ENCODE assay signal across 8 mouse cellular contexts in genomic region chr11:98788550-98789218, GRCm38 (mm10). TPM values are rescaled to one million over a fixed set of nuclear protein-coding genes. Genes with fewer than 3 reads are reported as not detected.
DNase-seq lines count a peak whose midpoint lies in the region; ATAC-seq and TF ChIP-seq lines count a peak whose summit lies in the region.

No protein-coding gene starts in this region.

- WGBS in forebrain, embryonic 15.5 days, result 10% methylated on average over 18 of the region's 18 CpGs

- no peaks in the 10 kb centered on the region for H3K27me3 ChIP-seq in forebrain, embryonic 15.5 days

- peak; percentile 94 for DNase-seq in Muller cell, postnatal 12 days (ENCODE audit: inconsistent ontology term)
- peak; percentile 85 to 95 for DNase-seq in cerebellum, adult 18-20 months
- peak; percentile 87 to 88 for DNase-seq in heart, postnatal 36 days
- peak; percentile 83 to 91 for DNase-seq in layer of hippocampus, adult 2 months (ENCODE audit: low spot score in 2 of 2)
- peak; percentile 97 for DNase-seq in lung, postnatal 10 days
- peak; percentile 84 for DNase-seq in ovary, postnatal 36 days (ENCODE audit: low spot score)
- peak; percentile 92 for DNase-seq in thymus, postnatal 14 days

- no peaks in the 10 kb centered on the region for H3K9me3 ChIP-seq in forebrain, embryonic 15.5 days

- peak; percentile 79 for TF ChIP-seq CTCF in layer of hippocampus, adult 2 months (conservative IDR thresholded peaks at IDR 0.05)

- ATAC-seq in forebrain, embryonic 15.5 days (replicated peaks), result peak; percentile 87

- H3K9ac ChIP-seq in forebrain, embryonic 15.5 days (replicated peaks), result peak overlapping the region; percentile 14; the same call in 1 of the 2 replicates

- peak overlapping the region; percentile 94 for H3K4me2 ChIP-seq in forebrain, embryonic 15.5 days (replicated peaks)

- intact Hi-C loops in heart, postnatal 36 days (cut with DNase I), result loop anchor here (2.0 kb wide), 1 partner anchor 40 kb away; no protein-coding TSS in a partner anchor

- peak overlapping the region; percentile 52 for H3K27ac ChIP-seq in forebrain, embryonic 15.5 days (replicated peaks)
- peak overlapping the region; percentile 85 for H3K27ac ChIP-seq in layer of hippocampus, adult 2 months

- no peaks in the 10 kb centered on the region for H3K36me3 ChIP-seq in forebrain, embryonic 15.5 days

- peak overlapping the region; percentile 49 for H3K4me3 ChIP-seq in forebrain, embryonic 15.5 days
- peak overlapping the region; percentile 57 for H3K4me3 ChIP-seq in layer of hippocampus, adult 2 months

- H3K4me1 ChIP-seq in forebrain, embryonic 15.5 days, result peaks cover 57% of the 10 kb centered on the region

RNA-seq across cellular contexts. Expression of gene Msl1, which starts 6.6 kb away (rescaled TPM):
- 30.2 and 31.7 TPM in 2 replicates for polyA plus RNA-seq in forebrain, embryonic 15.5 days (2015; fragmentation: Nextera tagmentation; extraction: Ambion mirVana)
- total RNA-seq in heart, postnatal 36 days (2021), result 10 to 100 TPM; 74.4 to 75.3 TPM
- total RNA-seq in layer of hippocampus, adult 2 months (2021), result 100 to 1,000 TPM; 168 to 178 TPM

RNA-seq across cellular contexts. Expression of gene Nr1d1, which starts 13.6 kb away (rescaled TPM):
- polyA plus RNA-seq in forebrain, embryonic 15.5 days (2015; fragmentation: Nextera tagmentation; extraction: Ambion mirVana), result 3.6 TPM in 2 replicates
- total RNA-seq in heart, postnatal 36 days (2021), result 100 to 1,000 TPM; 104 to 107 TPM
- total RNA-seq in layer of hippocampus, adult 2 months (2021), result 10 to 100 TPM; 93.2 to 94.0 TPM

RNA-seq across cellular contexts. Expression of gene Casc3, which starts 16.0 kb away (rescaled TPM):
- 53.5 and 53.9 TPM in 2 replicates for polyA plus RNA-seq in forebrain, embryonic 15.5 days (2015; fragmentation: Nextera tagmentation; extraction: Ambion mirVana)
- total RNA-seq in heart, postnatal 36 days (2021), result 10 to 100 TPM; 26.1 to 26.2 TPM
- total RNA-seq in layer of hippocampus, adult 2 months (2021), result 10 to 100 TPM; 61.0 to 62.1 TPM

RNA-seq across cellular contexts. Expression of gene Rapgefl1, which starts 47.9 kb away (rescaled TPM):
- polyA plus RNA-seq in forebrain, embryonic 15.5 days (2015; fragmentation: Nextera tagmentation; extraction: Ambion mirVana), result 4.2 and 5.8 TPM in 2 replicates
- under 1 TPM; 0.57 to 0.72 TPM for total RNA-seq in heart, postnatal 36 days (2021)
- total RNA-seq in layer of hippocampus, adult 2 months (2021), result 100 to 1,000 TPM; 213 to 240 TPM

RNA-seq across cellular contexts. Expression of gene Thra, which starts 48.2 kb away (rescaled TPM):
- polyA plus RNA-seq in forebrain, embryonic 15.5 days (2015; fragmentation: Nextera tagmentation; extraction: Ambion mirVana), result 164 and 166 TPM in 2 replicates
- total RNA-seq in heart, postnatal 36 days (2021), result 100 to 1,000 TPM; 100 to 111 TPM
- 1,000 to 10,000 TPM in 1 of 2 experiments, 100 to 1,000 TPM in 1; 996 to 1,082 TPM for total RNA-seq in layer of hippocampus, adult 2 months (2021)

Comparison
In these comparisons a context has a peak if more than half of its experiments do, and no peak if none do; other contexts are left out.
1. Peak in every context shown above with its lines: DNase-seq, ATAC-seq, H3K4me3 ChIP-seq and H3K27ac ChIP-seq.